Mouse (Mus musculus) heart, embryonic 14.5 days (tissue): ENCODE data around the gene Rnf43. TPM values are rescaled to one million over a fixed set of nuclear protein-coding genes. Genes with fewer than 3 reads are reported as not detected.

Experiments used
- ATAC-seq: fragments of 200-750 bp; cut with Nextera tagmentation; 2 replicates; pipeline ENCODE4 v1.8.0; 2017; ENCODE audit warnings: low read depth, moderate TSS enrichment; ENCODE audit not compliant: insufficient number of reproducible peaks, insufficient read depth, low FRiP score
- H3K27ac ChIP-seq, 2 experiments: fragments of 200-500 bp in 1 of 2; fragments of 300-500 bp in 1 of 2; sonication (generic) in 1 of 2; replicated peaks in 1 of 2; 2 replicates each; pipeline ENCODE4 v1.5.1; 2012 to 2014; ENCODE audit warnings: low read depth in 2 of 2, low read length in 2 of 2, control low read depth in 1 of 2, mild to moderate bottlenecking in 1 of 2, mixed read lengths in 1 of 2; ENCODE audit not compliant: control insufficient read depth in 1 of 2, insufficient read depth in 1 of 2
- H3K27me3 ChIP-seq: fragments of 300-500 bp; sonication (generic); 2 replicates; pipeline ENCODE4 v1.6.1; 2014; ENCODE audit warnings: mild to moderate bottlenecking, low read length, control low read depth; ENCODE audit not compliant: control insufficient read depth, insufficient read depth
- H3K36me3 ChIP-seq: fragments of 300-500 bp; sonication (generic); 2 replicates; pipeline ENCODE4 v1.6.1; 2014; ENCODE audit warnings: mild to moderate bottlenecking, control low read depth, low read length, mixed read lengths; ENCODE audit not compliant: control insufficient read depth, insufficient read depth
- H3K4me1 ChIP-seq, 2 experiments: fragments of 200-500 bp in 1 of 2; fragments of 300-500 bp in 1 of 2; sonication (generic) in 1 of 2; 2 replicates each; pipeline ENCODE4 v1.6.1; 2012 to 2014; ENCODE audit warnings: low read length in 2 of 2, control low read depth in 1 of 2, mixed read lengths in 1 of 2; ENCODE audit not compliant: control insufficient read depth in 2 of 2, insufficient read depth in 2 of 2
- H3K4me2 ChIP-seq: fragments of 300-500 bp; sonication (generic); 2 replicates; pipeline ENCODE4 v1.6.1; 2014; ENCODE audit warnings: mild to moderate bottlenecking, low read length
- H3K4me3 ChIP-seq, 2 experiments: fragments of 200-500 bp in 1 of 2; fragments of 300-500 bp in 1 of 2; sonication (generic) in 1 of 2; 2 replicates each; pipeline ENCODE4 v1.5.1; 2012 to 2014; ENCODE audit warnings: low read length in 2 of 2, mild to moderate bottlenecking in 2 of 2, control low read depth in 1 of 2, low read depth in 1 of 2, moderate library complexity in 1 of 2; ENCODE audit not compliant: control insufficient read depth in 1 of 2, insufficient read depth in 1 of 2
- H3K9ac ChIP-seq: fragments of 300-500 bp; sonication (generic); 2 replicates; pipeline ENCODE4 v1.6.1; 2014; ENCODE audit warnings: mild to moderate bottlenecking, low read length
- H3K9me3 ChIP-seq: fragments of 300-500 bp; sonication (generic); 2 replicates; pipeline ENCODE4 v1.6.1; 2016; ENCODE audit warnings: low read length, control low read depth; ENCODE audit not compliant: control insufficient read depth
- WGBS: fragments of 180-500 bp; shearing (Covaris S2); extraction: QIAGEN DNeasy Blood & Tissue Kit; methylation state at CpG from one replicate; pipeline ENCODE4 v1.1.7; 2014; 5-methylcytosine and 5-hydroxymethylcytosine counted together
- polyA plus RNA-seq: library from polyadenylated mRNA; unstranded; fragments of >200 nt; fragmentation: Nextera tagmentation; extraction: Ambion mirVana; gene quantifications from 2 replicates; pipeline ENCODE4 v1.2.1, GENCODE M21; 2014

Rnf43 gene
- polyA plus RNA-seq, 1 experiment from 2014 or later = 0.47 TPM

DNA sequence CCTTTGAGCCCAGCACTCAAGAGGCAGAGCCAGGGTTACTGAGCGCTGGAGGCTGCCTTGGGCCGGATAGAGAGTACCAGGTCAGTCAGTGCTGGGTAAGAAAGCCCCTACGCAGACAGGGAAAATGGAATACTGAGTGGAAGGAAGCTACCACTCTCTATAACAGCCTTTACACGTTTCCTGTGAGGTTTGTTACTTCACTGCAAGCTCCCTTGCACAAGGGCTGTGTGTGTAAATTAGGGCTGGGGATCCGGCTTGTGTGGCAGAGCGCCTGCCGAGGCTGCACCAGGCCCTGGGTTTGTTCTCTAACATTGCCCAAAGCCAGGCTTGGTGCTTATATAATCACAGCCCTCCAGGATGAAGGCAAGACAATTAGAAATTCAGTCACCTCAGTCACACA, 57.0 kb downstream of the Rnf43 start:
- no peak overlapping the region for H3K4me3 ChIP-seq
- no peak for ATAC-seq
- H3K4me2 ChIP-seq = no peak overlapping the region
- peaks cover 0 to 2% of the 10 kb centered on the region in 2 experiments; a peak in 1 of 4 replicates for H3K4me1 ChIP-seq
- H3K27ac ChIP-seq = no peak overlapping the region
- H3K27me3 ChIP-seq = no peaks in the 10 kb centered on the region
- no peaks in the 10 kb centered on the region for H3K9me3 ChIP-seq
- H3K36me3 ChIP-seq = no peaks in the 10 kb centered on the region
- WGBS = 74% methylated on average over 7 of the region's 7 CpGs
- no peak overlapping the region for H3K9ac ChIP-seq

DNA sequence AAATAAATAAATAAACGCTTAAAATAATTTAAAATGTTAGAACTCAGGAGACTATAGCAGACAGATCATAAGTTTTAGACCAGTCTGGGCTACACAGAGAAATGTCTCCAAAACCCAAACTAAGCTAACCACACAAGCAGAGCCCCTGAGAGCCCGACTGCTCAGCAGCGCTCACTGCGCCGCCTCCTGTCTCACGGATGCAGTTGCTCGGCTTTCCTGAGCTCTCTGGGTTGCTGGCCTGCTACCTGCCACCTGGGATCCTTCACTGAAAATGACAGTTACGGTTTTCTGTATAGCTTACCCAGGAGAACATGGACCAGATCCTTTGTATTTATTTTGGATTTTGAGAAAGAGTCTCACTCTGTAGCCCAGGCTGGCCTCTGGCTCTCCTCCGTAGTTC, 57.8 kb downstream of the Rnf43 start:
- Histone ChIP-seq H3K4me3 (no peak overlapping the region), H3K4me2 (no peak overlapping the region), H3K4me1 (peaks cover under 1 to 2% of the 10 kb centered on the region in 2 experiments; a peak in 3 of 4 replicates), H3K27me3 (no peaks in the 10 kb centered on the region), H3K9ac (no peak overlapping the region), H3K27ac (no peak overlapping the region), H3K36me3 (no peaks in the 10 kb centered on the region), H3K9me3 (no peaks in the 10 kb centered on the region)
- ATAC-seq = no peak
- 46% methylated on average over 9 of the region's 9 CpGs for WGBS

DNA sequence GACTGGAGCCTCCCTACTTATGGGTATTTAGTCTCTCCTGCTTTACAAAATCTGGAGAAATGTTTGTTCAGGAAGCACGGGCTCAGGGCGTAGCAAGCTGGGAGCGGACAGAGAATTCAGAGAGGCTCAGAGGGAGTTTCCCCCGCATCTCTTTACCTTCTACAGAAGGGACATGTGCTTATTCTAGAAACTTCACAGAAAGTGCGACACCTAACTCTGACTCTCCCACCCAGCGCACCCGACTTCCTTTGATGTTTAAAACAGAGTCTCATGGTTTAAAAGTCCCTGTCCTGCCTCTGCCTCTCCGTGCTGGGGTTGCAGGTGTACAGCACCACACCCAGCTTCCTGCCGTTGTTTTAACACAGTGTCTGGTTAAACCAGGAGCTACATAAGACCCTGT, 58.3 kb downstream of the Rnf43 start:
- no peaks in the 10 kb centered on the region for H3K36me3 ChIP-seq
- H3K4me1 ChIP-seq = peaks cover 6 to 7% of the 10 kb centered on the region in 2 experiments
- no peaks in the 10 kb centered on the region for H3K27me3 ChIP-seq
- H3K9ac ChIP-seq = no peak overlapping the region
- no peak overlapping the region for H3K4me2 ChIP-seq
- WGBS = 72% methylated on average over 9 of the region's 9 CpGs
- no peaks in the 10 kb centered on the region for H3K9me3 ChIP-seq
- no peak overlapping the region for H3K4me3 ChIP-seq
- ATAC-seq = no peak
- H3K27ac ChIP-seq = no peak overlapping the region

DNA sequence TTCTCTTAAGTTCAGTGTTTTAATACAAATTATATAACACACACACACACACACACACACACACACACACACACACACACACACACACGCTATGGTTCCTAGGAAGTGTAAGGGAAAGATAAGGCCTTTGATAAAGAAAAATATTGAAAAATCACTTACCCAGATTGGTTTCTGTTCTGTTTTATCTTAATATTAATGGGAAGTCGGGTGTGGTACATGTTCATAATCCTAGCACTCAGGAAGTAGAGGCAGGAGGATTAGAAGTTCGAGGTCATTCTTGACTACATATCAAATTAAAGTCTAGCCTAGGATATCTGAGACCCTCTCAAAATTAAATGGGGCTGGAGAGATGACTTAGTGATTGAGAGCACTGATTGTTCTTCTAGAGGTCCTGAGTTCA, 59.6 kb downstream of the Rnf43 start:
- Histone ChIP-seq H3K36me3 (no peaks in the 10 kb centered on the region), H3K9me3 (no peaks in the 10 kb centered on the region), H3K4me2 (no peak overlapping the region), H3K27ac (no peak overlapping the region), H3K4me3 (no peak overlapping the region), H3K9ac (no peak overlapping the region), H3K27me3 (no peaks in the 10 kb centered on the region), H3K4me1 (peaks cover 17 to 21% of the 10 kb centered on the region in 2 experiments)
- ATAC-seq = no peak
- 78% methylated on average over 3 of the region's 3 CpGs for WGBS

DNA sequence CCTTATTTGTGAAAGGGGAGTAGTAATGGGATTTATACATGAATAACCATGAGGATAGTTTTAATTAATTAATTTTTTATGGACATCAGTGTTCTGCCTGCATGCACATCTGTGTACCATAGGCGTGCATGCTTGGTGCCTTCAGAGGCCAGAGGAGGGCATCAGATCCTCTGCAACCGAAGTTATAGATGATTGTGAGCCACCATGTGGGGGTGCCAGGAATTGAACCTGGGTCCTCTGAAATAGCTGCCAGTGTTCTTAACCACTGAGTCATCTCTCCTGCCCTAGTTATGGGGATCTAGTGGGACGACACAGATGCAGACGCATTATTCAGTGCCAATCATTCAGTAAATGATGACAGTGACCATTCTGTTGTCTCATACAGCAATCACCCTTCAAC, 60.4 kb downstream of the Rnf43 start:
- 88% methylated on average over 4 of the region's 4 CpGs for WGBS
- no peaks in the 10 kb centered on the region for H3K36me3 ChIP-seq
- H3K4me1 ChIP-seq = peaks cover 17 to 21% of the 10 kb centered on the region in 2 experiments
- H3K4me3 ChIP-seq = no peak overlapping the region
- no peaks in the 10 kb centered on the region for H3K9me3 ChIP-seq
- ATAC-seq = no peak
- no peak overlapping the region for H3K4me2 ChIP-seq
- H3K27me3 ChIP-seq = no peaks in the 10 kb centered on the region
- H3K9ac ChIP-seq = no peak overlapping the region
- H3K27ac ChIP-seq = no peak overlapping the region

DNA sequence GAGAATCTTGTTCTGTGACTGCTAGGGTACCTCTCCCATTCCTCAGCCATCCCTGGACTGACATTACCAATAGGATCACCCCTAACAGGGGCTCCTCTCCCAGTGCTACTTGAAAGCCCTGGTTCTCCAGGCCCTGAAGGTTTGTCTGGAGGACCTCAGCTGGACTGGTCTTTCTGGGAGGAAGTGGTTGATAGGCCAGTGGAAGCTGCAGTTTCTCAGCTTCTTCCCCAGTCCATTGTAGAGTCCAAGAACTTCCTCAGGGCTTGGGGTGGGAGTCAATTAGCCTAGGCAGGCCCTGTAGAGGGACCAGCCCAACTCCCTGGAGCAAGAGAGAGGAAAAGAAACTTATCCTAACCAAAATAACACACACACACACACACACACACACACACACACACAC, 63.0 kb downstream of the Rnf43 start:
- Histone ChIP-seq H3K4me3 (no peak overlapping the region), H3K9ac (peak overlapping the region; percentile 42; the same call in 1 of the 2 replicates), H3K27ac (peak overlapping the region; percentile 68 to 71; a peak in 3 of 4 replicates), H3K27me3 (no peaks in the 10 kb centered on the region), H3K4me2 (peak overlapping the region; percentile 33; the same call in 1 of the 2 replicates), H3K4me1 (peaks cover 17 to 23% of the 10 kb centered on the region in 2 experiments), H3K9me3 (no peaks in the 10 kb centered on the region), H3K36me3 (no peaks in the 10 kb centered on the region)
- no peak; the same call in 1 of the 2 replicates for ATAC-seq

DNA sequence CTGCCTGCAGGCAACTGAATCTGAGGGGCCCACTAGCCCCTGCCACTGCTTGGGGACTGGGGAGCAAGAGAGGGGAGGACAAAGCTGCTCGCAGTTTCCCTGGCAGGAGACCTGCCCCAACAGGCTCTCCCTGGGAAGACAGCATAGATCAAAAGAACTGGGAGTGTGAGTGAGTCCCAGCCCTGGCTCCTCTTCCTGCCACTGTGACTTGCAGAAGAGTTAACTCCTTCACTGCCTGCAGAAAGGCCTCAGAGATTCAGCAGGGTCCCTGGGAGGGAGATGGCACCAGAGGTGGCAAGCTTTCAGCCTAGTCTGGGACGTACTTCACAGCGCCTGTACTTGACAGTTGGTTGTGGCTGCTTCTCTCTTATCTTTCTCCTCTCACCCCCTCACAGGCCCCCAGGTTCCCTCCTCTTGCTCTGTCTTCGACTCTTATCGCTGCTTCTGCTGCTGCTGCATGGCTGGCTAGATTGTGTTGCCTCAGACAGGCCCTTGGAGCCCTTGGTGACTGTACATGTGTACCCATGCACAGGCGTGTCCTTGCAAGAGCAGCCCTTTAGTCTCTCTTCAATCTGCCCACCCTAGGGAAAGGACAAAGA, 63.5 kb downstream of the Rnf43 start:
- H3K36me3 ChIP-seq = no peaks in the 10 kb centered on the region
- no peaks in the 10 kb centered on the region for H3K9me3 ChIP-seq
- peak overlapping the region; percentile 42; the same call in 1 of the 2 replicates for H3K9ac ChIP-seq
- H3K27me3 ChIP-seq = no peaks in the 10 kb centered on the region
- peak overlapping the region; percentile 33 for H3K4me2 ChIP-seq
- peaks cover 17 to 23% of the 10 kb centered on the region in 2 experiments for H3K4me1 ChIP-seq
- WGBS = 6% methylated on average over 6 of the region's 6 CpGs
- peak overlapping the region; percentile 68 to 71; a peak in 3 of 4 replicates for H3K27ac ChIP-seq
- ATAC-seq = peak; percentile 49
- no peak overlapping the region for H3K4me3 ChIP-seq

DNA sequence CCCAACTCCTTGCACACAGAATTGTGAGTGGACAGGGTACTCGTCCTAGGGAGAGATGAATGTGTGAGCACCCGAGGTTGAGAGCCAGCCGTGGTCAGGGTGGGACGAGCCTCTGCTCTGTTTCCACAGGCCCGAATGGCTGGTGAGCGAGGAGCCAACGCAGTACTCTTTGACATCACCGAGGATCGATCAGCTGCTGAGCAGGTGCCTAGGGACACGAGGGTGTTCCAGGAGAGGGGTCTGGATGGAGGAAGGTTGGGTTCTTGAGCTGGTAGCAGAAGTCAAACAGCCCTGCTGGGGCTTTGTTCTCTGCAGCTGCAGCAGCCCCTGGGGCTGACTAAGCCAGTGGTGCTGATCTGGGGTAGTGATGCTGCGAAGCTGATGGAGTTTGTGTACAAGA, 64.5 kb downstream of the Rnf43 start:
- Histone ChIP-seq H3K27me3 (no peaks in the 10 kb centered on the region), H3K4me2 (no peak overlapping the region), H3K9ac (0 out of 2 replicates have a peak overlapping the region, but pooled peaks have one; percentile 8), H3K9me3 (no peaks in the 10 kb centered on the region), H3K4me3 (no peak overlapping the region), H3K27ac (peak overlapping the region in 1 of 2 experiments; percentile 68; a peak in 1 of 4 replicates), H3K36me3 (no peaks in the 10 kb centered on the region), H3K4me1 (peaks cover 17 to 23% of the 10 kb centered on the region in 2 experiments)
- WGBS = 60% methylated on average over 11 of the region's 11 CpGs
- ATAC-seq = no peak
